Comparison of ENCODE assay signal across 19 mouse cellular contexts in the genomic region with DNA sequence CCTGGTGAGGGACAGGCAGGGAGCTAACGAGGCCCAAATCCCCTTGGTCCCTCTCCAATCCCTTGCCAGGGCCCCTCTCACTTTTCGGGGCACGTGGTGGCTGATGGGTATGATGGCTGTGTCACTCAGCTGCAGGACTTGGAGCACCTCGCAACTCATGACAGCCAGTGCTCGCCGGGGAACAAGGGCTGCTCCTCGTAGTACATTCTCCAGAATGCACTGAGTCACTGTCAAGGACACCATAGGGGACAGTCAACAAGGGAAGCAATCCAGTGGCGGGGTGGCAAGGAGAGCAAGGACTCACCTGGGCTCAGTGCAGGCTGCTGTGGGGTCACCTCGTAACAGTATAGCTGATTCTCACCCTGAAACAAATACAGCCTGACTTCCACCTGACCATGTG. TPM values are rescaled to one million over a fixed set of nuclear protein-coding genes. Genes with fewer than 3 reads are reported as not detected.
"Had no signal": no experiment of that assay in that cellular context is flagged by ENCODE, and none has a peak within 500 bp of the region (broad histone marks: within the 10 kb centered on the region; RNA-seq: fewer than 3 reads in every experiment).

No protein-coding gene starts in this region.

- H3K27me3 ChIP-seq: limb, embryonic 13.5 days; liver, embryonic 12.5 days; liver, embryonic 15.5 days; lung, embryonic 15.5 days; midbrain, embryonic 13.5 days; neural tube, embryonic 13.5 days had no signal

- H3K27ac ChIP-seq: limb, embryonic 13.5 days; liver, embryonic 12.5 days; liver, embryonic 15.5 days; lung, embryonic 15.5 days; midbrain, embryonic 10.5 days; midbrain, embryonic 13.5 days; neural tube, embryonic 13.5 days had no signal

- H3K9me3 ChIP-seq: limb, embryonic 13.5 days; liver, embryonic 12.5 days; liver, embryonic 15.5 days; lung, embryonic 15.5 days; megakaryocyte, embryonic 14.5 days; midbrain, embryonic 10.5 days; midbrain, embryonic 13.5 days; neural tube, embryonic 13.5 days had no signal

- DNase-seq: kidney, postnatal 4 days; left cerebral cortex, postnatal 4 days; liver; lung, adult 18-20 months; lung, postnatal 10 days; lung, postnatal 36 days; thymus, adult 18-20 months; thymus, postnatal 36 days had no signal

- H3K4me2 ChIP-seq: limb, embryonic 13.5 days; liver, embryonic 12.5 days; liver, embryonic 15.5 days; lung, embryonic 15.5 days; midbrain, embryonic 13.5 days; neural tube, embryonic 13.5 days had no signal

- H3K9ac ChIP-seq: liver, embryonic 12.5 days; liver, embryonic 15.5 days; lung, embryonic 15.5 days; neural tube, embryonic 13.5 days had no signal

- H3K36me3 ChIP-seq: lung, embryonic 15.5 days had no signal

- H3K4me3 ChIP-seq: limb, embryonic 13.5 days; liver, embryonic 12.5 days; liver, embryonic 15.5 days; lung, embryonic 15.5 days; megakaryocyte, embryonic 14.5 days; midbrain, embryonic 10.5 days; midbrain, embryonic 13.5 days; myocyte; neural tube, embryonic 13.5 days had no signal

- ATAC-seq: liver, embryonic 12.5 days; midbrain, embryonic 13.5 days; midbrain, embryonic 16.5 days had no signal

RNA-seq across cellular contexts. Expression of a gene that starts 40.2 kb away (rescaled TPM):
- total RNA-seq: neutrophil, adult 5-6 weeks had no signal
